Mouse (Mus musculus) intestine, postnatal 0 days (tissue): ENCODE data around the gene Gm765. TPM values are rescaled to one million over a fixed set of nuclear protein-coding genes. Genes with fewer than 3 reads are reported as not detected.

Experiments
- ATAC-seq: fragments of 200-750 bp; cut with Nextera tagmentation; 2 replicates; pipeline ENCODE4 v1.8.0; 2017; ENCODE audit warnings: mild to moderate bottlenecking, moderate TSS enrichment, moderate library complexity
- H3K27ac ChIP-seq: fragments of 300-500 bp; sonication (generic); 2 replicates; pipeline ENCODE4 v1.5.1; 2014; ENCODE audit warnings: mild to moderate bottlenecking, low read depth, low read length, moderate library complexity
- H3K27me3 ChIP-seq: fragments of 300-500 bp; sonication (generic); replicated peaks from 2 replicates; pipeline ENCODE4 v1.6.1; 2014; ENCODE audit warnings: low read length, mixed read lengths; ENCODE audit not compliant: control insufficient read depth, insufficient read depth
- H3K36me3 ChIP-seq: fragments of 300-500 bp; sonication (generic); 2 replicates; pipeline ENCODE4 v1.6.1; 2014; ENCODE audit warnings: mild to moderate bottlenecking, moderate library complexity; ENCODE audit not compliant: control insufficient read depth, insufficient read depth
- H3K4me1 ChIP-seq: fragments of 300-500 bp; sonication (generic); replicated peaks from 2 replicates; pipeline ENCODE4 v1.6.1; 2014; ENCODE audit warnings: antibody characterized with exemption, low read length, mixed read lengths; ENCODE audit not compliant: control insufficient read depth, insufficient read depth
- H3K4me2 ChIP-seq: fragments of 300-500 bp; sonication (generic); replicated peaks from 2 replicates; pipeline ENCODE4 v1.6.1; 2014; ENCODE audit warnings: low read depth, mild to moderate bottlenecking, moderate library complexity
- H3K4me3 ChIP-seq: fragments of 300-500 bp; sonication (generic); 2 replicates; pipeline ENCODE4 v1.5.1; 2014; ENCODE audit warnings: low read depth, low read length
- H3K9ac ChIP-seq: fragments of 300-500 bp; sonication (generic); 2 replicates; pipeline ENCODE4 v1.6.1; 2014; ENCODE audit warnings: mild to moderate bottlenecking, low read depth, low read length
- H3K9me3 ChIP-seq: fragments of 300-500 bp; sonication (generic); 2 replicates; pipeline ENCODE4 v1.6.1; 2016; ENCODE audit warnings: mixed run types; ENCODE audit not compliant: control insufficient read depth
- CTCF ChIP-seq: sonication (generic); IDR thresholded peaks from 2 replicates; pipeline ENCODE4 v1.5.1; 2016; ENCODE audit warnings: low read depth, mild to moderate bottlenecking, control low read depth, antibody characterized with exemption, moderate library complexity
- WGBS: fragments of 180-500 bp; shearing (Covaris S2); extraction: QIAGEN DNeasy Blood & Tissue Kit; methylation state at CpG from one replicate; pipeline ENCODE4 v1.1.7; 2014; 5-methylcytosine and 5-hydroxymethylcytosine counted together
- polyA plus RNA-seq: library from polyadenylated mRNA; unstranded; fragments of >200 nt; fragmentation: Nextera tagmentation; extraction: Ambion mirVana; gene quantifications from 2 replicates; pipeline ENCODE4 v1.2.1, GENCODE M21; 2015

Gene Gm765
- polyA plus RNA-seq, 1 experiment from 2014 or later = not detected

GRCm38 (mm10) chr6:98208051-98208450, 134.5 kb downstream of the Gm765 start:
- no peaks in the 10 kb centered on the region for H3K4me1 ChIP-seq
- WGBS = 91% methylated on average over 8 of the region's 8 CpGs
- no peak overlapping the region for H3K9ac ChIP-seq
- no peak for ATAC-seq
- no peaks in the 10 kb centered on the region for H3K27me3 ChIP-seq
- no peak overlapping the region for H3K4me2 ChIP-seq
- no peak overlapping the region for H3K27ac ChIP-seq
- no peak for TF ChIP-seq CTCF
- no peaks in the 10 kb centered on the region for H3K36me3 ChIP-seq
- H3K4me3 ChIP-seq = no peak overlapping the region
- no peaks in the 10 kb centered on the region for H3K9me3 ChIP-seq

- Histone ChIP-seq H3K27me3 (no peaks in the 10 kb centered on the region), H3K4me1 (no peaks in the 10 kb centered on the region), H3K27ac (no peak overlapping the region), H3K4me3 (no peak overlapping the region), H3K9me3 (no peaks in the 10 kb centered on the region), H3K4me2 (no peak overlapping the region), H3K9ac (no peak overlapping the region), H3K36me3 (no peaks in the 10 kb centered on the region)
- 80% methylated on average over 2 of the region's 2 CpGs for WGBS
- TF ChIP-seq CTCF = no peak
- ATAC-seq = no peak
Measured at GRCm38 (mm10) chr6:98198706-98199105, 143.8 kb downstream of the Gm765 start.

- no peaks in the 10 kb centered on the region for H3K9me3 ChIP-seq
- 57% methylated on average over 8 of the region's 8 CpGs for WGBS
- H3K36me3 ChIP-seq = no peaks in the 10 kb centered on the region
- no peak overlapping the region for H3K4me2 ChIP-seq
- no peak overlapping the region for H3K27ac ChIP-seq
- H3K4me1 ChIP-seq = no peaks in the 10 kb centered on the region
- no peak overlapping the region for H3K9ac ChIP-seq
- no peak overlapping the region for H3K4me3 ChIP-seq
- TF ChIP-seq CTCF = no peak
- H3K27me3 ChIP-seq = no peaks in the 10 kb centered on the region
- no peak for ATAC-seq
Measured at GRCm38 (mm10) chr6:98190745-98191442, 151.7 kb downstream of the Gm765 start.
